Mouse (Mus musculus): Measurements from ENCODE around the gene Wdr46. TPM values are rescaled to one million over a fixed set of nuclear protein-coding genes. Genes with fewer than 3 reads are reported as not detected.

Gene Wdr46
- polyA plus RNA-seq, 1 experiment from 2014 or later = 52.5 TPM

DNA sequence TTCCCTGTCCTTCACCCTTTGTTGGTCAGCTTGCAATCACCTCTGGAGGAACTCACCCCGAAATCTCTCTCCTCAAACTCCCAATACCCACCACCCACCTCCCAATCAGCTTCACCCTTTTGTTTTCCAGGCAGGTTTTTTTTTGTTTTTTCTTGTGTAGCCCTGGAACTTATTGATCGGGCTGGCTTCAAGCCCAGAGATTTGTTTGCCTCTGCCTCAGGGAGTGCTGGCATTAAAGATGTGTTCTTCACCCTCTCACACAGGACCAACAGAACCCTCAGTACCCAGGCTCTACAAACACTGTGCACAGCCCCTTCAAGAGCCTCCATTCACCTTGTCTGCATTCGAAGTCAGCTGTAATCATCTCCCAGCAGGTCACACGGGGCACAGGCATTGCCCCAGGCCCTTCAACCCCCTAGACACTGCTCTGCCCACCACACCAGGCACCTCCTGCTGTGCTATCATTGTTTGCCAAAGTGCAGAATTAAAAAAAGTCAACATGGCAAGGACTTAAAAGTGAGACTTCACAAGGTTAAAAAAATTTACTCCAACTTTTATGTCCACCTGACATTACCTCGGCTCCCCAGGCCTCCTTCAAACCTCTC lies 13.6 kb downstream of the Wdr46 start:
- H3K9me3 ChIP-seq (replicated peaks) = no peaks in the 10 kb centered on the region
- H3K4me1 ChIP-seq = peaks cover 68% of the 10 kb centered on the region
- H3K27ac ChIP-seq (replicated peaks) = peak overlapping the region; percentile 98
- DNase-seq (ENCODE audit: low spot score) = no peak
- H3K36me3 ChIP-seq = peaks cover 66% of the 10 kb centered on the region
- 43% methylated on average over 5 of the region's 5 CpGs for WGBS
- H3K4me3 ChIP-seq = peak overlapping the region; percentile 99
- no peaks in the 10 kb centered on the region for H3K27me3 ChIP-seq (ENCODE audit: low read depth, poor library complexity, severe bottlenecking)

DNA sequence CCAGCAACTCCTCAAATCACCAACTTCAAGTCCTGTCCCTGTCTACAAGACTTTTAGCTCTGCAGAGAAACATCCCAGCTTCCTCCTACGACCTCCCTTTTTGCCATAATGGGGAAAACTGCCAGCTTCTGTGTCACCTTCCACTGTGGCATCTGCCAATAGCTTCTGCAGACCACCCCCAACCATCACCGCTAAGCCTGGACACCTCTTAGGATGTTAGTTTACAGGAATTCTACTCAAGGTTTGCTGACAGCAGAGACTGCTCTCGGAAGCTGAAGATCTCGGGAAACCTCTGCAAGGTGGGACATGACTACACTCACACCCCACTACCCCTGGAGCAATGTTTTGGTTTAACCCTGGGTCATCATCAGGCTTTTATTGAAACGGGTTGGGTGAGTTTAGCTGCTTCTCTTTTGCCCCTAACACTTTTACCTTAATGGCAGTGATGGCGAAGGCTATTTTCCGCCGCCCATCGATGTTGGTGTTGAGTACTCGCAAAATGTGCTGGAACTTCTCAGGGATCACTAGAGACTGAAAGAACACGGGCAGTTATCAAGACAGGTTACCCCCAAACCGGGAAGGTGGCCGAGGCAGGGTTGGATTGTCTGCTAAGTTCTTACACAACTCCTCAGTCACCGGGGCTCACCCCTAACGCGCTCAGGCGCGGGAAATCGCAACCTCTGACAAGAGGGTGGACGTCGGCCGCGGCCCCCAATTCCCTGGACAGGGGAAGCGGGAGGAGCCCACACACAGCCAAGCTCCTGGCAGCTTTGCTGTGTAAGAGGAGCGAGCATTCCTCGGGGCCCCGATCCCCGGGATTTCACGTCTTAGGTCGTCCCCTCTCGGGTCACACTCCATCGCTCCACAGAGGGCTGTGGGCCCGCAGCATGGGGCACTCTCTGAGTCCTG lies 14.4 kb downstream of the Wdr46 start:
- no peak for DNase-seq (ENCODE audit: low spot score)
- Histone ChIP-seq H3K9me3 (replicated peaks) (no peaks in the 10 kb centered on the region), H3K36me3 (peaks cover 66% of the 10 kb centered on the region), H3K27ac (replicated peaks) (peak overlapping the region; percentile 98), H3K27me3 (ENCODE audit: low read depth, poor library complexity, severe bottlenecking) (no peaks in the 10 kb centered on the region), H3K4me1 (peaks cover 62% of the 10 kb centered on the region), H3K4me3 (peak overlapping the region; percentile 99)
- under 1% methylated on average over 33 of the region's 33 CpGs for WGBS

DNA sequence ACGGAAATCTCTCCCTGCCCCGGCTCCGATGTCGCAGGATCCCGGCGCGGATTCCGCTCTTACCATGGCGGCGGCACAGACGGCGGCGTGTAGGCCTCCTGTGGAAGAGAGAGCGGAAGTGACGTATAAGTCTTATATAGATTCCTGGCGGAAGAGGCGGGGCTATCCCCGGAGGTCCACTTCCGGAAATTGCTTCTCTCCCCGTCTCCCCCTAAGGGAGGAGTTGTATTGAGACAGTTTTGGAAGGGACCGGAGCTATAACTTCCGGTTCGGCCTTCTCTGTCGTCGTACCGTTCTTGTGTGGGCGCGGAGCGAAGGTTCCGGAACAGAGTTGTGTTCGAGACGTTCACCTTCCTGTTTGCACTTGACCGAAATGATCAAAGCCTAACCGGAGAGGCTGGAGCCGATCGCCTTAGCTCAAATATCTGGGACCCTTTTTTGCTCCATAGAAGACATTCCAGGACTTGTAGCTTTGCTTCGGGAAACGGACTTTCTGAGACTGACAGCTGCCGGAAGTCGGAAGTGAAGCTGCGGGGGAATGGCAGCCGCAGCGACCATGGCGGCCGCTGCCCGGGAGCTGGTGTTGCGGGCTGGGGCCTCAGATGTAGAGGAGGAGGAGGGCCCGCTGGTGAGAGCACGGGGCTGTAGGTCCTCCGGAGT lies 15.2 kb downstream of the Wdr46 start, which contains the start of the genes Vps52 and Rps18:
Gene Vps52, plus strand, starts transcription at position 258 of the 660 bp plus-strand sequence.
Gene Rps18, minus strand, starts transcription at position 447 of the 660 bp plus-strand sequence.
- peaks cover 66% of the 10 kb centered on the region for H3K36me3 ChIP-seq
- under 1% methylated on average over 50 of the region's 50 CpGs for WGBS
- peaks cover 55% of the 10 kb centered on the region for H3K4me1 ChIP-seq
- no peaks in the 10 kb centered on the region for H3K27me3 ChIP-seq (ENCODE audit: low read depth, poor library complexity, severe bottlenecking)
- peak within 1 kb of the TSS; percentile 99 for H3K4me3 ChIP-seq
- H3K9me3 ChIP-seq (replicated peaks) = no peaks in the 10 kb centered on the region
- peak within 1 kb of the TSS; percentile 98 for H3K27ac ChIP-seq (replicated peaks)
- DNase-seq (ENCODE audit: low spot score) = peak; percentile 95

DNA sequence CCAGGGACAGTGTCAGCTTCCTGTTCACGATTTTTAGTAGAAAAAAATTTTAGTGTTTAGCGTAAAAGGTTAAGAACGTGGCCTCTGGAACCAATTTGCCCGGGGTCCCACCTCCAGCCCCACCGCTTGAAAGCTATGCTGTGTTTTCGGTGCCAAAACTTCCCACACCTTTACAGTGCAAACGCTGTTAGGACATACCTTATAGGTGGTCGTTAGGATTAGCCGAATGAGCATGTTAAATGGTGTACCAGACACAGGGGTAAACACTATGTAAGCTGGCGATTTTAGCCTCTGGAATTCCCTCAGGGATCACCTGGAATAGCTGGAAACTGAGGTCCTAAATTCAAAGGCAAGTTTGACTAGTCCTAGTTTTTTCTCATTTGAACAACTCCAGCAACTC lies 15.9 kb downstream of the Wdr46 start:
- H3K4me1 ChIP-seq = peaks cover 48% of the 10 kb centered on the region
- 10% methylated on average over 10 of the region's 10 CpGs for WGBS
- peak overlapping the region; percentile 99 for H3K4me3 ChIP-seq
- no peaks in the 10 kb centered on the region for H3K27me3 ChIP-seq (ENCODE audit: low read depth, poor library complexity, severe bottlenecking)
- DNase-seq (ENCODE audit: low spot score) = no peak
- peaks cover 71% of the 10 kb centered on the region for H3K36me3 ChIP-seq
- peak overlapping the region; percentile 98 for H3K27ac ChIP-seq (replicated peaks)
- H3K9me3 ChIP-seq (replicated peaks) = no peaks in the 10 kb centered on the region

DNA sequence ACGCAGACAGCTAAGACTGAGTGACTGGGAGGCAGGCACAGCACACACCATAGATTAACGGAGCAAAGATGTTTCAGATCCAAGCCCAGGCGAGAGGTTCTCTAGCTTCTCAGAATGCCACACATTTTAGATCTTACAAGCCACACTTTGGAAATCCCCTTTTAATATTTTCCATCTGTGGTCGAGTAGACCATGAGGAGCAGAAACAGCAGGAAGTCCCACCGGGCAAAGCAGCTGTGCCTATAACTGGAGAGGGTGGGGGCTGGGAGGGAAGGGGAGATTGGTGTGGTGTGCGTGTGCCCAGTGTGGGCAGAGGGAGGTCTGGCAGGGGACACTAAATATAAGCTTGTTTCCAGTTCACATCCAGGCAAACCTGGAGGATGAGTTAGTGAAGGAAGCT lies 17.0 kb downstream of the Wdr46 start:
- Histone ChIP-seq H3K36me3 (peaks cover 71% of the 10 kb centered on the region), H3K27ac (replicated peaks) (no peak overlapping the region), H3K27me3 (ENCODE audit: low read depth, poor library complexity, severe bottlenecking) (no peaks in the 10 kb centered on the region), H3K4me1 (peaks cover 37% of the 10 kb centered on the region), H3K9me3 (replicated peaks) (no peaks in the 10 kb centered on the region), H3K4me3 (peak overlapping the region; percentile 29; the same call in 1 of the 2 replicates)
- DNase-seq (ENCODE audit: low spot score) = no peak
- WGBS = 87% methylated on average over 6 of the region's 6 CpGs

DNA sequence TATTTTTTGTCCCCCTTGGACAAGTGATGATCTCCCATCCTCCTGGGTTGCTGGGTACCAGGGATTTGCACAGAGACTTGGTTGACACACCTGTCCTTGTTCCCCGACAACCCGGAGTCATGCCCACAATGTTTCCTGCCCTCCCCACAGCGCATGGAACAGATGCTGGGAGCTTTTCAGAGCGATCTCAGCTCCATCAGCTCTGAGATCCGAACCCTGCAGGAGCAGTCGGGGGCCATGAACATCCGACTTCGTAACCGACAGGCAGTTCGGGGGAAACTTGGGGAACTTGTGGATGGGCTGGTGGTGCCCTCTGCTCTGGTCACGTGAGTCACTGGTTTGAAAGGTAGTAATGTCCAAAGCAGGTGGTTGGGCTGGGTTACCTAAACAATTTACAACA lies 18.0 kb downstream of the Wdr46 start:
- Histone ChIP-seq H3K36me3 (peaks cover 71% of the 10 kb centered on the region), H3K9me3 (replicated peaks) (no peaks in the 10 kb centered on the region), H3K4me3 (no peak overlapping the region), H3K4me1 (peaks cover 27% of the 10 kb centered on the region), H3K27ac (replicated peaks) (no peak overlapping the region), H3K27me3 (ENCODE audit: low read depth, poor library complexity, severe bottlenecking) (no peaks in the 10 kb centered on the region)
- 95% methylated on average over 11 of the region's 11 CpGs for WGBS
- DNase-seq (ENCODE audit: low spot score) = no peak

DNA sequence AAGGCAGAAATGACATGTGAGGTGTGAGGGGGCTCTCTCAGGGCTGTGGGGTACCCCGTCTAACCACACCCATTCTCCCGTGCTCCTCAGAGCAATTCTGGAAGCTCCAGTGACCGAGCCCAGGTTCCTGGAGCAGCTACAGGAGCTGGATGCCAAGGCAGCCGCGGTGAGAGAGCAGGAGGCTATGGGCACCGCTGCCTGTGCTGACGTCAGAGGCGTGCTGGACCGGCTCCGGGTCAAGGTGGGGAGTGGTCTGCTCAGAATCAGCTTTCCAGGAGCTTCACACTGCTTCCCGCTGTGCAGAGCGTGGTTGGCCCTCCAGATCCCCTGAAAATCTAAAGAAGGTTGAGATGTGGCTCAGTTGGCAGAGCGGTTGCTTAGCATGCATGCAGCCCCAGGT lies 18.7 kb downstream of the Wdr46 start:
- H3K9me3 ChIP-seq (replicated peaks) = no peaks in the 10 kb centered on the region
- H3K36me3 ChIP-seq = peaks cover 71% of the 10 kb centered on the region
- H3K4me1 ChIP-seq = peaks cover 20% of the 10 kb centered on the region
- no peak overlapping the region for H3K27ac ChIP-seq (replicated peaks)
- no peak for DNase-seq (ENCODE audit: low spot score)
- peak overlapping the region; percentile 4; the same call in 1 of the 2 replicates for H3K4me3 ChIP-seq
- H3K27me3 ChIP-seq (ENCODE audit: low read depth, poor library complexity, severe bottlenecking) = no peaks in the 10 kb centered on the region
- 93% methylated on average over 13 of the region's 13 CpGs for WGBS

DNA sequence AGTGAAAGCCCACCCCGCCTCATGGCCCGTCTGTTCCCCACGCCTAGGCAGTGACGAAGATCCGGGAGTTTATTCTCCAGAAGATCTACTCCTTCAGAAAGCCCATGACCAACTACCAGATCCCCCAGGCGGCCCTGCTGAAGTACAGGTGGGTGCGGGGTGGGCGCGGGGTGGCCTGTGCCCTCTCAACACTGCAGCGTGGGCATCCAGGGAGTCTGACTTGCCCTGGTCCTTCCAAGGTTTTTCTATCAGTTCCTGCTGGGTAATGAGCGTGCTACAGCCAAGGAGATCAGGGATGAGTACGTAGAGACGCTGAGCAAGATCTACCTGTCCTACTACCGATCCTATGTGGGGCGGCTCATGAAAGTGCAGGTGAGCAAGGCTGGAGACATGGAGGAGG lies 19.5 kb downstream of the Wdr46 start:
- DNase-seq (ENCODE audit: low spot score) = no peak
- peaks cover 69% of the 10 kb centered on the region for H3K36me3 ChIP-seq

DNA sequence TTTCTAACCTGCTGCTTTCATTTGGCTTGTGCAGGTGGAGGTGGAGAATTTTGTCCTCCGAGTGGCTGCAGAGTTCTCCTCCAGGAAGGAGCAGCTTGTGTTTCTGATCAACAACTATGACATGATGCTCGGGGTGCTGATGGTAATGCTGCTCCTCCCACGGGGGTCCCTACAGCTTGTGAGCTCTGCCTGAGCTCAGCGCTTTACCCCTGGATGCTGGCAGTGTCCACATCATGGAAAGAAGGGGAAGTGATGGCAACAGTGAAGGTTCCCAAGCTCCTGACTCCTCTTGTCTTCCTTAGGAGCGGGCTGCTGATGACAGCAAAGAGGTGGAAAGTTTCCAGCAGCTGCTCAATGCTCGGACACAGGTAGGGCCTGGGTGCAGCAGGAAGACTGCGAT lies 22.4 kb downstream of the Wdr46 start:
- 91% methylated on average over 7 of the region's 7 CpGs for WGBS
- Histone ChIP-seq H3K36me3 (peaks cover 88% of the 10 kb centered on the region), H3K27me3 (ENCODE audit: low read depth, poor library complexity, severe bottlenecking) (no peaks in the 10 kb centered on the region), H3K27ac (replicated peaks) (no peak overlapping the region), H3K9me3 (replicated peaks) (no peaks in the 10 kb centered on the region), H3K4me1 (no peaks in the 10 kb centered on the region), H3K4me3 (no peak overlapping the region)
- no peak for DNase-seq (ENCODE audit: low spot score)

More for the DNA sequence above, 19.5 kb downstream of the Wdr46 start:
- peaks cover 12% of the 10 kb centered on the region for H3K4me1 ChIP-seq
- WGBS = 94% methylated on average over 15 of the region's 15 CpGs
- H3K27ac ChIP-seq (replicated peaks) = no peak overlapping the region
- no peaks in the 10 kb centered on the region for H3K27me3 ChIP-seq (ENCODE audit: low read depth, poor library complexity, severe bottlenecking)
- H3K4me3 ChIP-seq = no peak overlapping the region
- no peaks in the 10 kb centered on the region for H3K9me3 ChIP-seq (replicated peaks)

DNA sequence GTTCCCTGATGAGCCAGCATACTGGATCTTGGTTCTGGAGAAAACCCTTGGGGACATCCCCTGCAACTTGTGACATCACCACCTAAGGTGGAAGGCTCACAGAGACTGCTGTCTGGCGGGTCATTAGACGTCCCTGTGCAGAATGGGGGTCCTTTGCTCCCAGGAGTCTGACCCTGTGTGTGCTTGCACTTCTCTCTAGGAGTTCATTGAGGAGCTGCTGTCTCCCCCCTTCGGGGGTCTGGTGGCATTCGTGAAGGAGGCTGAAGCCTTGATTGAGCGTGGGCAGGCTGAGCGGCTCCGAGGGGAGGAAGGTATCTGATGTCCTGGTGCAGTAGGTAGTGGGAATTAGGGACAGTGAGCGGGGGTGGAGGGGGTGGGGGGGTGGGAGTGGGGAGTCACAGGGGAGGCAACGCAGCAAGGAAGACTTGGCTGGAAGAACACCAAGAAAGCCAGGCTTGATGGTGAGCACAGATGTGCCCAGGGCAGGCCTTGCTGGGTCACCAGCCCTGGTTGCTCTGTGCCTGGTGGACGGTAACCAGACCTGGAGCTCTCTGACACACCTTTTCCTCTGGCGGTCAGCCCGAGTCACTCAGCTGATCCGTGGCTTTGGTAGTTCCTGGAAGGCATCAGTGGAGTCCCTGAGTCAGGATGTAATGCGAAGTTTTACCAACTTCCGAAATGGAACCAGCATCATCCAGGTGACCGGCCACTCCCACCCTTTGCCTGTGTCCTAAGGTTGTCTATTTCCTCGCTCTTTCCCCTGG lies 24.8 kb downstream of the Wdr46 start:
- Histone ChIP-seq H3K36me3 (peaks cover 64% of the 10 kb centered on the region), H3K27me3 (ENCODE audit: low read depth, poor library complexity, severe bottlenecking) (no peaks in the 10 kb centered on the region), H3K4me3 (no peak overlapping the region), H3K4me1 (no peaks in the 10 kb centered on the region; the same call in 1 of the 2 replicates), H3K9me3 (replicated peaks) (0 out of 2 replicates have a peak, but pooled peaks cover 2% of the 10 kb centered on the region), H3K27ac (replicated peaks) (no peak overlapping the region)
- no peak for DNase-seq (ENCODE audit: low spot score)
- 92% methylated on average over 17 of the region's 17 CpGs for WGBS

DNA sequence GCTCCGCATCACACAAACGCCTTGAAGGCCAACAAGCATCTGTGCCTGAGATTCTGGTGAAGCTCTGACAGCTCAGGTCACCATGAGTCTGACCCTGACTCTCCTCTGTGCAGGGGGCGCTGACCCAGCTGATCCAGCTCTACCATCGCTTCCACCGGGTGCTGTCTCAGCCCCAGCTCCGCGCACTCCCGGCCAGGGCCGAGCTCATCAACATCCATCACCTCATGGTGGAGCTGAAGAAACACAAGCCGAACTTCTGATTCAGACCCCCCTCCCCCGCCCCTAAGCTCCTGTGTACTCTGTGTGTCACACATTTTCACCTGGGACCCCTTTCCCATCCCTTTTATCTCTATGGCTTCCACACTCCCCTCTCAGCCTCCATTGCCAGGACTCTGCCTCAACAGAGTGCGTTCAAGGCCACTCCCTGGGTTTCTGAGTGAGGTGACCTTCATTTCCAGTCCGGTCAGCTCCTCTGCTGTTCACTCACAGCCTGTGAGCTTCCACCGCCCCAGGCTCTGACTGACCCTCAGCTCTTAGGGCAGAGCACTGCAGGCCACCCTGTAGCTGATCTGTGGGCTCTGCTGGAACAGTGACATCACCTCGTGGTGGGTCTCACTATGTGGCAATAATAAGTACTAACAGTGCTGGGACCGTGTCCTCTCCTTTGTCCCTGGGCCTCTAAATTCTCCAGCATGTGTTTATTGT lies 25.5 kb downstream of the Wdr46 start:
- H3K4me1 ChIP-seq = no peaks in the 10 kb centered on the region; the same call in 1 of the 2 replicates

More for the DNA sequence above, 25.5 kb downstream of the Wdr46 start:
- H3K36me3 ChIP-seq = peaks cover 57% of the 10 kb centered on the region
- 88% methylated on average over 16 of the region's 16 CpGs for WGBS
- 0 out of 2 replicates have a peak, but pooled peaks cover 4% of the 10 kb centered on the region for H3K9me3 ChIP-seq (replicated peaks)
- H3K27ac ChIP-seq (replicated peaks) = no peak overlapping the region
- H3K4me3 ChIP-seq = no peak overlapping the region
- no peaks in the 10 kb centered on the region for H3K27me3 ChIP-seq (ENCODE audit: low read depth, poor library complexity, severe bottlenecking)
- DNase-seq (ENCODE audit: low spot score) = no peak
